Mouse (Mus musculus) yolk sac, embryonic 10.5 days (tissue): ENCODE results near the gene Psme2b.
"Not testable (repeated sequence)": the region's sequence is repeated elsewhere in the genome, so short reads cannot be mapped to it uniquely, and the experiment has no call there.

ENCODE experiments used
- DNase-seq: peaks from one replicate; pipeline ENCODE4 v3.0.0-alpha.2; 2017; ENCODE audit warnings: low spot score

The Psme2b gene

GRCm38 (mm10) chr11:48900654-48901566, 45.1 kb downstream of the Psme2b start:
- DNase-seq, result not testable (repeated sequence)

- DNase-seq, result no peak
Measured at GRCm38 (mm10) chr11:48898812-48899431, 47.1 kb downstream of the Psme2b start.
